Mouse (Mus musculus): ENCODE results near the gene Tex29. TPM values are rescaled to one million over a fixed set of nuclear protein-coding genes. Genes with fewer than 3 reads are reported as not detected.
"Not testable (repeated sequence)": the region's sequence is repeated elsewhere in the genome, so short reads cannot be mapped to it uniquely, and the experiment has no call there.

Gene Tex29
- polyA plus RNA-seq, 1 experiment: 0.38 TPM

- no peak for DNase-seq (ENCODE audit: low read depth)
Measured at GRCm38 (mm10) chr8:11831939-11832338, 8.3 kb upstream of the Tex29 start.

- no peak for DNase-seq (ENCODE audit: low read depth)
Measured at GRCm38 (mm10) chr8:11833157-11833556, 7.1 kb upstream of the Tex29 start.

GRCm38 (mm10) chr8:11834200-11834599, 6.1 kb upstream of the Tex29 start:
- no peak for DNase-seq (ENCODE audit: low read depth)

DNA sequence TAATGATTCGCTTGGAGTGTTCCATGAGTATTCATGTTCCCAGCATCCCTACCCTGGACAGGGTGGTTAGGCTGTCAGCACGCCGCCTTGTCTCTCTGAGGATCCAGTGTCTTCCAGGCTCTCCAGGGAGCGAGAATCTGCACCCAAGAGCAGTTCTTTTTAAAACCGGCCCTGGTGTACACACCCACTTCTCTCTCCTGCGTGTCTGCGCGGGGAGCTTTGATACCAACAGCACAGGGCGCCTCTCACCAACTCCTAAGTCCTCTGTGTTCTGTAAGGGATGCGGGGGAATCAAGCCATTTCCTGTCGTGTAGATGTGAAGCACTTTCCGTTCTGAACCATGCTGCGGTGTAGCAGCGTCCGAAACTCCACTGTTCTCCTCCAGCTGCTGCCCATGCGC, 5.6 kb upstream of the Tex29 start:
- no peak for DNase-seq (ENCODE audit: low read depth)

GRCm38 (mm10) chr8:11841571-11841970, 1.3 kb downstream of the Tex29 start:
- DNase-seq (ENCODE audit: low read depth): no peak

- no peak for DNase-seq (ENCODE audit: low read depth)
Measured at GRCm38 (mm10) chr8:11842757-11843156, 2.5 kb downstream of the Tex29 start.

DNA sequence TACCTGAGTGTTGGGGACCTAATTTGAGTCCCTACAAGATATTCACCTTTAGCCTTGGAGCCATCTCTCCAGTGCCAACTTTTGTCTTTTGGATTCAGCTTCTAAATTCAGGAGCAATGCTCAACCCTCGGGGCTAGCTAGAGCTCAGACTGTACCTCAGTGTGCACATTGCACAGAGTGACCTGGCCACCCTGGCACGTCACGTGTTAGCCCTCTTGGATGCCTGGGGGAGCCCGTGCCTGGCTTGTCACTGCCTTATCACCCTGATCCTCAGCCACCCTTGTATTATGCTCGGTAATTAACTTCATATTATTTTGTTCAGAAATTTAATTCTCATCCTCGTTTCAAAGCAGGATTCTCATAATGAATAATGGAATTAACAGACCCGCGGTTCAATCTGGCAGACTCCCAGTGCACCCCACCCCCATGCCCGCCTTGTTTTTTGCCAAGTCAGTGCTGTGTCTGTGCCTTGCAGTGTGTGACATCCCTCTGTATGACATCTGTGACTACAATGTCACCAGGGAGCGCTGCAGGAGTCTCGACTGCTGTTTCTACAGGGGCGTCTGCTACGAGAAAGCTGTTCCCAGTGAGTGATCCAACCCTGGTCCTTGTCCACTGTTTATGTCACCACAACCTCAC, 3.5 kb downstream of the Tex29 start:
- DNase-seq (ENCODE audit: low read depth): no peak

GRCm38 (mm10) chr8:11844316-11844685, 4.0 kb downstream of the Tex29 start:
- DNase-seq (ENCODE audit: low read depth): no peak

DNA sequence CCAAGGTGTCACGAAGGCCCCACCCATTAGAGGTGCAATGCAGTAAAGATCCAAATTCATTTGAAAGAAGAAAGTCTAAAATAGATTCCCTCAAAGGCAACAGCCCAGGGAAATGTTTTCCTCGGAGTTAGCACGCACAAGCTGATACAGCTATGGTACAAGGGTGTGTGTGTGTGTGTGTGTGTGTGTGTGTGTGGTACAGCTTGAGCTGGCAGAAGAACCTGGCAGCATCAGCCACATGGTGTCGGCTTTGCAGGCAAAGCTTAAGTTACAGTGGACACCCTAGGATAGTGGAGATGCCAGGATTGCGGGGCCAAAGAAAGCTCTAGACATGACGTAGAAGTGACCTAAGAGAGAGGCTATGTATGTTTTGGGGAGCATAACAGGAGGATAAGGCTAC, 6.5 kb downstream of the Tex29 start:
- no peak for DNase-seq (ENCODE audit: low read depth)

GRCm38 (mm10) chr8:11867832-11868231, 27.6 kb downstream of the Tex29 start:
- DNase-seq (ENCODE audit: low read depth): no peak

GRCm38 (mm10) chr8:11874227-11874626, 34.0 kb downstream of the Tex29 start:
- DNase-seq (ENCODE audit: low read depth): not testable (repeated sequence)

DNA sequence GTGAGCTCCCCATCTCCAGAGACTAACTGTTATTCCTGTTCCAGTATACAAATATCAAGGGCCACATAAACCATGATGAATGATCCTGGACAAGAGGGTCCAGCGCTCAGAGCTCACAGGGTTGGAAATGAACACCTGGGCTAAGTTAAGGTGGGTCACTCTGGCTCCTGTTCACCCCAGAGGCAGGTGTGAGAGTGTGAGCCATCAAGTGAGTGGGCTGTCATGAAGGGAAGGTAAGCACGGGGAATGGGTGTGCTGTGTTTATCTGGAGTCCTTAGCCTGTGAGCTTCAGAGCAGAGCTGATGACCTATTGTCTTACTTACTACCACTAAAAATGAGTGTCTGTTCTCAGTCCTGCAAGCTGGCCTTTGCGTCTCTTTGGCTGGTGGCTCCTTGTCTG, 44.4 kb downstream of the Tex29 start:
- no peak for DNase-seq (ENCODE audit: low read depth)

DNA sequence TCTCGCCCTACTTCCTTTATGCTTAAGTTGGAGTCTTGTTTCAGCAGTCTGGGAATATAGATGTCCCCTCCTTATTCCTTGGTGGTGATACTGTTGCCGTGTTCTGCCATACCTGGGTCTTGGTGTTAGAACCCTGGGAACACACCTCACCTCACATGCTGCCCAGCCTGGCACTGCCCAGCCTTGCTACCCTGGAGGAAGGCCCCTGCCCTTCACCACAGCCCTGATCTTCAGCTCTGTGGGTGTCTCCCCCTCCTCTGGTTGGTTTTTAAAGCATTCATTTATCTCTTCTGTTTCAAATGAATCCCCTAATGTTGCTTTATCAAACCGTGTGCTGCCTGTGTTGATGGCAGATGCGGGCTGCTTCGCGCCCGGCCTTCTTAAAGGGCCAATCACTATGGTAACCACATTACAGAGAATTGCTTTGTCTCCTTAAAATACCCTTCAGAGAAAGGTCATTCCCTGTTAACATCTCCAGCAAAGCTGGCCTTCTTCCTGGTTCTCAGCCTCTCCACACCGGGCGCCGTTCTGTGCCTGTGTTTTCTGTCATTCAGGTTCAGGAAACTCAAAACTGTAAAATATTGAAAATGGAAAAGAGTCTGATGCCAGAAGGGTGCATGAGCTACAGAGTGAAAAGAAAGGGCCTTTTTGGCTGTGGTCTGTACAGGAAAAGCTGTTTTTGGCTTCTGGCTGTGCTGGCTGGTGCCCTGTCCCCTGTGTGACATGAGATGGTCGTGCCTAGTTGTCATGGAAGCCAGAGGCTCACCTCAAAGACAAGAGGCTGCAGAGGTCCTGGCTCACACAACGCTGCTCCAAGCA, 45.8 kb downstream of the Tex29 start:
- no peak for DNase-seq (ENCODE audit: low read depth)

- no peak for DNase-seq (ENCODE audit: low read depth)
Measured at GRCm38 (mm10) chr8:11886824-11887223, 46.5 kb downstream of the Tex29 start.

DNA sequence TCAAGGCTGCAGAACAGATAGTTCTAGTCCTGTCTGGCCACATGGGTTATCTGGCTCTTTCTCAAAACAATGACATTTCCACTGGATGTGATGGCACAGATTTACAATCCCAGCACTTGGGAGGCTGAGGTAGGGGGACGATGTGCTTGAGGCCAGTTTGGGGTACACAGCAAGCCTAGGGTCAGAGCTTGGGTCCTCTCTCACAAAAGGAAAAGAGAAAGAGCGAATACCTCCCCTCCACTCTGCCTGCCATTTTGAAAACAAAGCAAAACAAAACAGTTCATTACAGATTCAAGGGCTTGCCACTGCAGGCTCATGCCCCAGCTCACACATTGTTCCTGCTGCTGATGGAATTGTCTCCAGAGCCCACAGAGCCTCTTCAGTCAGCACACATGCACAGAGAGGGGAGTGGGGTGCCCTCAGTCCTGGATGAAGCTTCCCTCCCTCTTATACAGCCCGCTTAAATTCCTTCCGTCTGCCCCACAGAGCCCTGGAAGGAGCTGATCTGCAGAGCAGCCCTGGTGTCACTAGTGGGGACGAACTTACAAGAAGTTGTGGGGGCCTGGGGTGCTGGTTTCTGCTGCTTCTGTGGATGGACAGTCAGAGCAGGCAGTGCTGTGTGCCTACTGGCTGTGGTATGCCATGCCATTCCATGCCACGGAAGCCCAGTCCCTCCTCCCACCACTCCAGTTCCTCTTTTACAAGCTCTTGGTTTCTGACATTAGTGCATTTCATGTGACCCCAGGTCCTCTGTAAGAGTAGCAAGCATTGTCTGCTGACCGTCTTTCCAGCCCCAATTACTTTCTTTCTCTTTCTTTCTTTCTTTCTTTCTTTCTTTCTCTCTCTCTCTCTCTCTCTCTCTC, 49.1 kb downstream of the Tex29 start:
- DNase-seq (ENCODE audit: low read depth): no peak

- no peak for DNase-seq (ENCODE audit: low read depth)
Measured at GRCm38 (mm10) chr8:11892756-11893155, 52.5 kb downstream of the Tex29 start.

GRCm38 (mm10) chr8:11896022-11896662, 55.9 kb downstream of the Tex29 start:
- DNase-seq (ENCODE audit: low read depth): no peak

DNA sequence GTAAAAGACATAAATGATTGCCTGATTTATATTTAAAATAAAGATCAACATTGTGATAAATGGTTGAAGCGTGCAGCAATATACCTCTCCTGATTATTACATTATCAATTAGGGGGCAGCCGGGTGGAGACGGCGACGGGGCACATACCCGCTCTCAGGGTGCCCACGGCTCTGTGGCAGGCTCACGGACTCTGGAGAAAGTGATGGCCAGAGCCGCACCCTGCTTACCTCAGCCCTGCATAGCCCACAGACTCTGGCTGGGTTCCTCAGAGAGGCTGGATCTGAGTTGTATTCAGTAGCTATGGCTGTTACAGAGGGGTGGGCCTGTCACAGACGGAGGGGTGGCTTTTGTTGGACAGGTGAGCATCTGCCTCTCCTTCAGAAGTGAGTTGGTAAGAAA, 56.4 kb downstream of the Tex29 start:
- no peak for DNase-seq (ENCODE audit: low read depth)

DNA sequence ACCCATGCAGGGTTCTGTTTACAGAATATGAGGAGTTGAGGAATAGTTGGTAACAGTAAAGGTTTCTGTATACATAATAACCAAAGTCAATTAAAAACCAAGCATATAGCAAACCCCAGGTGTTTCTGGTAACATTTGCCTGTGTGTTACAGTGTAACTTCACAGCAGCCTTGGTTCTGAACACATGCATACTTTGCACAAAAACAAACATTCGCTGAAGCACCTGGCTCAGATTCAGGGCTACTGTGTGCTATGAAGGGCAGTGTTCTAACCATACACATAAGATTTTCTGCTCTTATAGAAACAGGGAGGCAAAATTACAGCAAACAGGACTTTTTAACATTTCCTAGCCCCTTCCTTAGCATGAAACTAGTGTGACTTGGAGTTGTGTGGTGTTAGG, 58.5 kb downstream of the Tex29 start:
- no peak for DNase-seq (ENCODE audit: low read depth)
